Mouse (Mus musculus) kidney, adult 2 months (tissue): ENCODE measurements around the gene Rad51c. TPM values are rescaled to one million over a fixed set of nuclear protein-coding genes. Genes with fewer than 3 reads are reported as not detected.

Experiments
- DNase-seq: peaks from one replicate; pipeline ENCODE4 v3.0.0; 2021
- H3K27ac ChIP-seq: fragments of 200-500 bp; 2 replicates; pipeline ENCODE4 v1.5.1; 2012; ENCODE audit warnings: low read depth, low read length, control low read depth, inconsistent platforms; ENCODE audit not compliant: insufficient read depth
- H3K27me3 ChIP-seq: fragments of 200-500 bp; replicated peaks from 2 replicates; pipeline ENCODE4 v1.6.1; 2012; ENCODE audit warnings: mild to moderate bottlenecking, moderate library complexity, low read length, inconsistent platforms; ENCODE audit not compliant: control insufficient read depth, insufficient read depth
- H3K36me3 ChIP-seq: fragments of 200-500 bp; 2 replicates; pipeline ENCODE4 v1.6.1; 2012; ENCODE audit warnings: mild to moderate bottlenecking, moderate library complexity, low read length, inconsistent platforms; ENCODE audit not compliant: control insufficient read depth, insufficient read depth
- H3K4me1 ChIP-seq: fragments of 200-500 bp; 2 replicates; pipeline ENCODE4 v1.6.1; 2011; ENCODE audit warnings: low read length; ENCODE audit not compliant: control insufficient read depth, insufficient read depth
- H3K4me3 ChIP-seq: fragments of 200-500 bp; 2 replicates; pipeline ENCODE4 v1.5.1; 2011; ENCODE audit warnings: mild to moderate bottlenecking, low read depth, low read length, control low read depth; ENCODE audit not compliant: insufficient read depth
- CTCF ChIP-seq: fragments of 200-500 bp; conservative IDR thresholded peaks from 2 replicates; pipeline ENCODE4 v1.5.1; 2011; ENCODE audit warnings: low read depth, mild to moderate bottlenecking, control low read depth, low read length, moderate library complexity, mixed read lengths; ENCODE audit not compliant: insufficient read depth, insufficient read length
- POLR2A ChIP-seq: fragments of 200-500 bp; IDR thresholded peaks from one replicate; pipeline ENCODE4 v1.6.1; 2011; ENCODE audit warnings: low read depth, low read length, control low read depth
- WGBS: fragments of 180-500 bp; shearing (Covaris S2); methylation state at CpG from one replicate; pipeline ENCODE4 v1.1.7; 2018; 5-methylcytosine and 5-hydroxymethylcytosine counted together
- polyA plus RNA-seq: library from polyadenylated mRNA; depleted of rRNA; stranded (reverse); fragments of >200 nt; gene quantifications from 2 replicates; pipeline ENCODE4 v1.2.3, GENCODE M21; 2012

Rad51c gene
- polyA plus RNA-seq, 1 experiment = 0.77 TPM

DNA sequence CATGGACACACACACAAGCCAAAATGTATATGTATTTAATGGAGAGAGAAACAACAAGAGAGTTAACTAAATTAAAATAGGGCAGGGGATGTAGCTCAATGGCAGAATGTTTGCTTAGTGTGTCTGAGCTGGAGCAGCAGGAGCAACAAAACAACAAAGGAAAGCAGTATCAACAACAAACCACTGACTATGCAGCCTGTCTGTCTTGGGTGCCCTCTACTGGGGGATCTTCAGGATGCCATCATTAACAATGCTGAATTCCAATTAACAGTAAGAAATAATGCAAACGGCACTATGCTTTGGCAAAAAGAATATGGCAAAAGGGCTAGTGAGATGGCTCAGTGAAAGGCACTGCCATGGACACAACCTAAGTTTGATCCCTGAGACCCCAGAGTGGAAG lies 10.9 kb downstream of the Rad51c start:
- peak; percentile 56 for TF ChIP-seq CTCF
- TF ChIP-seq POLR2A = no peak
- Histone ChIP-seq H3K36me3 (no peaks in the 10 kb centered on the region), H3K27ac (no peak overlapping the region), H3K4me3 (no peak overlapping the region), H3K27me3 (no peaks in the 10 kb centered on the region), H3K4me1 (no peaks in the 10 kb centered on the region)
- 17% methylated on average over 1 of the region's 1 CpGs for WGBS
- DNase-seq = peak; percentile 38

GRCm38 (mm10) chr11:87385676-87386075 lies 19.1 kb downstream of the Rad51c start:
- Histone ChIP-seq H3K4me1 (no peaks in the 10 kb centered on the region), H3K4me3 (no peak overlapping the region), H3K27me3 (no peaks in the 10 kb centered on the region), H3K27ac (no peak overlapping the region), H3K36me3 (no peaks in the 10 kb centered on the region)
- no peak for TF ChIP-seq POLR2A
- TF ChIP-seq CTCF = no peak
- WGBS = 97% methylated on average over 1 of the region's 1 CpGs
- DNase-seq = no peak

DNA sequence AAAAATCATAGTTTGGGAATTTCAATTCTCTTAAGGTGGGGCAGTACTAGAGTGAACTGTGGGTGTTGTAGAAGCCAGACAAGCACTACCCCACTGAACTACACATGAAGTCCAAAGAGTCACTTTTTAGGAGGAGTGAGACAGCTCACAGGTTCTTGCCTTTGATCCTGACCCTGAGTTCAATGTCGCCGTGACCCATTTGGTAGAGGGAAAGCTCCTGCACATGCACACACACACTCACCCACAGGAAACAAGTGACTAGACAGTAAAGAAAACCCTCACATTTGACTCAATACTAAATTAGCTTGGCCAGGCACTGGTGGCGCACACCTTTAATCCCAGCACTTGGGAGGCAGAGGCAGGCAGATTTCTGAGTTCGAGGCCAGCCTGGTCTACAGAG lies 20.2 kb downstream of the Rad51c start:
- Histone ChIP-seq H3K36me3 (no peaks in the 10 kb centered on the region), H3K27me3 (no peaks in the 10 kb centered on the region), H3K27ac (no peak overlapping the region), H3K4me1 (no peaks in the 10 kb centered on the region), H3K4me3 (no peak overlapping the region)
- no peak for DNase-seq
- WGBS = 96% methylated on average over 4 of the region's 4 CpGs
- TF ChIP-seq POLR2A = no peak
- TF ChIP-seq CTCF = no peak

DNA sequence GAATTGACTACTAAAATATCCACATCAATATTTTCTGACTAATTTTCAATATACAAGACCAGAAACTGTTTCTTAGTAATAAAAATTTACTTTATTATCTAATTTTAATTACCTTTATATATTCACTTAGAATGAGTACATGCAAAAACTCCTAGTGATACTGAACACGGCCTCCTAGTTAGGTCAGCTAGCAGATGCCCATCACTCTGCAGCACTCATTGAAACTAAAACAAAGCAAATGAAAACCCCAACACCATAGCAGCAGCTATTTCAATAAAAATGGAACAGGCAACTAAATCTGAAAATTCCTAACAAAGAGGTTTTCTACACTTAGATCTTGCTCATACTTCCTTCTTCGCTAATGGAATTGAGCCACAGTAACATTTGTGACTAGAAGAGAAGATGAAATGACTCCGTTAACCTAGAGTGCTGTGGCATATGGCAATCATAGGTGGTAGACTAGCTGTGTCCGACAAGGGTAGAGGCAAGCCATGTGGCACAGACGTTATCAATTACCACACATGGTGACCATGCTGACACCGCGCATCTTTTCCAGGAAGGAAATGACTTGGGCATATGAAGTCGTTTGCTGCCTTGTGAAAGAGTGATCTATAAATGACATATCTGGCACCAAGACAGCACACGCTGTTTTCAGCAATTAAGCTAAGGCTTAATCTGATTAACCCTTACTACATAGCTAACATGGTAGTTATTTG lies 36.7 kb downstream of the Rad51c start:
- DNase-seq = no peak
- TF ChIP-seq CTCF = no peak
- TF ChIP-seq POLR2A = no peak
- H3K4me1 ChIP-seq = no peaks in the 10 kb centered on the region
- H3K27ac ChIP-seq = no peak overlapping the region
- no peaks in the 10 kb centered on the region for H3K36me3 ChIP-seq
- 73% methylated on average over 9 of the region's 9 CpGs for WGBS
- H3K4me3 ChIP-seq = no peak overlapping the region
- no peaks in the 10 kb centered on the region for H3K27me3 ChIP-seq

DNA sequence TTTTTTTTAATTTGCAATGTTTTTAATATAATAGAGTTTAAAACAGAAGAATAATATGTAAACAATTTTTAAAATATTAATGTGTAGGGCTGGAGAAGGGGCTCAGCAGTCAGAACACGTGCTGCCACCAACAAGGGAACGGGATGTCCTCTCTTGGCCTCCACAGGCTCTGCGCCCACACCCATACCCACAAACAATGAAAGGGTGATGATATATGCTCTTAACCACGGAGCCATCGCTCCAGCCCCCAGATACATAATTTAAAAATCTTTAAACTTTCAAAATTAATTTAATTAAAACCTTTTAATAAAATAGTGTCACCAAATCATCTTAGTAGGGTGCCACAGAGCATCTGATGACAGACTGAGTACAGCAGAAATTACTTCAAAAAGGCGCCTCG lies 37.7 kb downstream of the Rad51c start:
- TF ChIP-seq POLR2A (no peak), CTCF (no peak)
- no peaks in the 10 kb centered on the region for H3K36me3 ChIP-seq
- DNase-seq = no peak

GRCm38 (mm10) chr11:87365120-87365519 lies 39.6 kb downstream of the Rad51c start:
- no peaks in the 10 kb centered on the region for H3K4me1 ChIP-seq
- WGBS = 90% methylated on average over 5 of the region's 5 CpGs
- DNase-seq = no peak
- no peak for TF ChIP-seq CTCF
- no peak for TF ChIP-seq POLR2A
- H3K27me3 ChIP-seq = peaks cover 1% of the 10 kb centered on the region; the same call in 1 of the 2 replicates
- H3K36me3 ChIP-seq = no peaks in the 10 kb centered on the region
- no peak overlapping the region for H3K27ac ChIP-seq
- no peak overlapping the region for H3K4me3 ChIP-seq

More for the DNA sequence above, 37.7 kb downstream of the Rad51c start:
- Histone ChIP-seq H3K27ac (no peak overlapping the region), H3K4me3 (no peak overlapping the region), H3K4me1 (no peaks in the 10 kb centered on the region), H3K27me3 (no peaks in the 10 kb centered on the region)
- 86% methylated on average over 7 of the region's 7 CpGs for WGBS

GRCm38 (mm10) chr11:87359262-87359612 lies 45.5 kb downstream of the Rad51c start:
- 12% methylated on average over 10 of the region's 10 CpGs for WGBS
- no peak for DNase-seq
- no peak for TF ChIP-seq CTCF
- no peak for TF ChIP-seq POLR2A

More at GRCm38 (mm10) chr11:87359262-87359612, 45.5 kb downstream of the Rad51c start:
- H3K4me1 ChIP-seq = peaks cover 3% of the 10 kb centered on the region; the same call in 1 of the 2 replicates
- H3K27me3 ChIP-seq = peaks cover 5% of the 10 kb centered on the region
- H3K4me3 ChIP-seq = peak overlapping the region; percentile 92
- no peaks in the 10 kb centered on the region for H3K36me3 ChIP-seq
- no peak overlapping the region for H3K27ac ChIP-seq
